Mouse (Mus musculus): ENCODE results near the gene Pgghg. TPM values are rescaled to one million over a fixed set of nuclear protein-coding genes. Genes with fewer than 3 reads are reported as not detected.
A peak's percentile ranks its signal among the peaks of the same experiment; 100 is the strongest.
"Not testable (repeated sequence)": the region's sequence is repeated elsewhere in the genome, so short reads cannot be mapped to it uniquely, and the experiment has no call there.

Gene Pgghg
- polyA plus RNA-seq, 1 experiment from 2014 or later: 15.4 TPM

GRCm38 (mm10) chr7:140966921-140967320 is 25.7 kb downstream of the Pgghg start, which contains the start of gene Ifitm1:
Gene Ifitm1, plus strand, starts transcription at chr7:140967221.
- H3K4me3 ChIP-seq: peak within 1 kb of the TSS; percentile 23; the same call in 1 of the 2 replicates
- 79% methylated on average over 4 of the region's 4 CpGs for WGBS
- DNase-seq (ENCODE audit: low spot score): no peak

GRCm38 (mm10) chr7:140967862-140968591 is 26.8 kb downstream of the Pgghg start:
- Histone ChIP-seq H3K27me3 (ENCODE audit: low read depth, poor library complexity, severe bottlenecking) (peaks cover 27% of the 10 kb centered on the region; the same call in 1 of the 2 replicates), H3K4me1 (peaks cover 30% of the 10 kb centered on the region), H3K4me3 (peak overlapping the region; percentile 23; the same call in 1 of the 2 replicates), H3K27ac (replicated peaks) (peak overlapping the region; percentile 59; the same call in 1 of the 2 replicates), H3K9me3 (replicated peaks) (no peaks in the 10 kb centered on the region), H3K36me3 (no peaks in the 10 kb centered on the region)
- DNase-seq (ENCODE audit: low spot score): peak; percentile 33
- WGBS: 4% methylated on average over 14 of the region's 14 CpGs

More at GRCm38 (mm10) chr7:140966921-140967320, 25.7 kb downstream of the Pgghg start, which contains the start of gene Ifitm1:
- Histone ChIP-seq H3K27ac (replicated peaks) (peak within 1 kb of the TSS; percentile 59; the same call in 1 of the 2 replicates), H3K36me3 (no peaks in the 10 kb centered on the region), H3K9me3 (replicated peaks) (no peaks in the 10 kb centered on the region), H3K27me3 (ENCODE audit: low read depth, poor library complexity, severe bottlenecking) (peaks cover 27% of the 10 kb centered on the region; the same call in 1 of the 2 replicates), H3K4me1 (peaks cover 30% of the 10 kb centered on the region)

GRCm38 (mm10) chr7:140968710-140969109 is 27.5 kb downstream of the Pgghg start:
- not testable (repeated sequence) for H3K27ac ChIP-seq (replicated peaks); H3K4me3 ChIP-seq; H3K9me3 ChIP-seq (replicated peaks); DNase-seq (ENCODE audit: low spot score); H3K36me3 ChIP-seq
- Histone ChIP-seq H3K4me1 (peaks cover 37% of the 10 kb centered on the region), H3K27me3 (ENCODE audit: low read depth, poor library complexity, severe bottlenecking) (peaks cover 27% of the 10 kb centered on the region; the same call in 1 of the 2 replicates)
- WGBS: 6% methylated on average over 3 of the region's 3 CpGs

- no peak for DNase-seq (ENCODE audit: low spot score)
- Histone ChIP-seq H3K27me3 (ENCODE audit: low read depth, poor library complexity, severe bottlenecking) (peaks cover 27% of the 10 kb centered on the region; the same call in 1 of the 2 replicates), H3K36me3 (no peaks in the 10 kb centered on the region), H3K9me3 (replicated peaks) (no peaks in the 10 kb centered on the region), H3K4me1 (peaks cover 52% of the 10 kb centered on the region), H3K4me3 (no peak overlapping the region), H3K27ac (replicated peaks) (no peak overlapping the region)
- 53% methylated on average over 7 of the region's 7 CpGs for WGBS
Observed at GRCm38 (mm10) chr7:140970931-140971330, 29.7 kb downstream of the Pgghg start.

GRCm38 (mm10) chr7:140971479-140972171 is 30.4 kb downstream of the Pgghg start:
- Histone ChIP-seq H3K27me3 (ENCODE audit: low read depth, poor library complexity, severe bottlenecking) (peaks cover 27% of the 10 kb centered on the region; the same call in 1 of the 2 replicates), H3K9me3 (replicated peaks) (no peaks in the 10 kb centered on the region), H3K36me3 (no peaks in the 10 kb centered on the region), H3K27ac (replicated peaks) (no peak overlapping the region; the same call in 1 of the 2 replicates), H3K4me1 (peaks cover 52% of the 10 kb centered on the region), H3K4me3 (no peak overlapping the region)
- 86% methylated on average over 8 of the region's 8 CpGs for WGBS
- no peak for DNase-seq (ENCODE audit: low spot score)

- Histone ChIP-seq H3K27me3 (ENCODE audit: low read depth, poor library complexity, severe bottlenecking) (peaks cover 16% of the 10 kb centered on the region; the same call in 1 of the 2 replicates), H3K4me3 (no peak overlapping the region), H3K27ac (replicated peaks) (no peak overlapping the region), H3K36me3 (no peaks in the 10 kb centered on the region), H3K4me1 (peaks cover 39% of the 10 kb centered on the region), H3K9me3 (replicated peaks) (no peaks in the 10 kb centered on the region)
- no peak for DNase-seq (ENCODE audit: low spot score)
- 29% methylated on average over 14 of the region's 14 CpGs for WGBS
Observed at GRCm38 (mm10) chr7:140973396-140974165, 32.4 kb downstream of the Pgghg start.

GRCm38 (mm10) chr7:140974940-140975339 is 33.7 kb downstream of the Pgghg start:
- Histone ChIP-seq H3K27me3 (ENCODE audit: low read depth, poor library complexity, severe bottlenecking) (peaks cover 4% of the 10 kb centered on the region; the same call in 1 of the 2 replicates), H3K27ac (replicated peaks) (0 out of 2 replicates have a peak overlapping the region, but pooled peaks have one; percentile 28), H3K4me3 (no peak overlapping the region), H3K36me3 (no peaks in the 10 kb centered on the region), H3K4me1 (peaks cover 32% of the 10 kb centered on the region), H3K9me3 (replicated peaks) (no peaks in the 10 kb centered on the region)
- DNase-seq (ENCODE audit: low spot score): no peak
- 9% methylated on average over 9 of the region's 9 CpGs for WGBS

- Histone ChIP-seq H3K27me3 (ENCODE audit: low read depth, poor library complexity, severe bottlenecking) (no peaks in the 10 kb centered on the region), H3K36me3 (no peaks in the 10 kb centered on the region), H3K27ac (replicated peaks) (0 out of 2 replicates have a peak overlapping the region, but pooled peaks have one; percentile 28), H3K9me3 (replicated peaks) (no peaks in the 10 kb centered on the region), H3K4me3 (no peak overlapping the region), H3K4me1 (peaks cover 32% of the 10 kb centered on the region)
- no peak for DNase-seq (ENCODE audit: low spot score)
- whole genome bisulfite sequencing: 21% methylated on average over 3 of the region's 3 CpGs
Observed at GRCm38 (mm10) chr7:140975465-140975864, 34.3 kb downstream of the Pgghg start.

GRCm38 (mm10) chr7:140976720-140977119 is 35.5 kb downstream of the Pgghg start:
- H3K4me3 ChIP-seq; H3K36me3 ChIP-seq; DNase-seq (ENCODE audit: low spot score); H3K27me3 ChIP-seq (ENCODE audit: low read depth, poor library complexity, severe bottlenecking); H3K27ac ChIP-seq (replicated peaks); H3K9me3 ChIP-seq (replicated peaks): not testable (repeated sequence)
- WGBS: 88% methylated on average over 9 of the region's 9 CpGs
- peaks cover 22% of the 10 kb centered on the region for H3K4me1 ChIP-seq

- H3K9me3 ChIP-seq (replicated peaks): 0 out of 2 replicates have a peak, but pooled peaks cover 3% of the 10 kb centered on the region
- H3K4me3 ChIP-seq: no peak overlapping the region
- no peak for DNase-seq (ENCODE audit: low spot score)
- 92% methylated on average over 8 of the region's 8 CpGs for WGBS
- H3K27me3 ChIP-seq (ENCODE audit: low read depth, poor library complexity, severe bottlenecking): no peaks in the 10 kb centered on the region
- H3K36me3 ChIP-seq: no peaks in the 10 kb centered on the region
- H3K4me1 ChIP-seq: no peaks in the 10 kb centered on the region
- no peak overlapping the region for H3K27ac ChIP-seq (replicated peaks)
Observed at GRCm38 (mm10) chr7:140981704-140982103, 40.5 kb downstream of the Pgghg start.

- 90% methylated on average over 7 of the region's 7 CpGs for WGBS
- H3K4me1 ChIP-seq: no peaks in the 10 kb centered on the region
- no peak overlapping the region for H3K4me3 ChIP-seq
- DNase-seq (ENCODE audit: low spot score): no peak
- no peak overlapping the region for H3K27ac ChIP-seq (replicated peaks)
- 0 out of 2 replicates have a peak, but pooled peaks cover 3% of the 10 kb centered on the region for H3K9me3 ChIP-seq (replicated peaks)
- H3K27me3 ChIP-seq (ENCODE audit: low read depth, poor library complexity, severe bottlenecking): no peaks in the 10 kb centered on the region
- no peaks in the 10 kb centered on the region for H3K36me3 ChIP-seq
Observed at GRCm38 (mm10) chr7:140982971-140983370, 41.8 kb downstream of the Pgghg start.

Data from midbrain, embryonic 10.5 days (tissue).